Mouse (Mus musculus): ENCODE results near the gene Trpv3. TPM values are rescaled to one million over a fixed set of nuclear protein-coding genes. Genes with fewer than 3 reads are reported as not detected.

Trpv3 gene
- 0.05 TPM in 1 of 2 replicates, not detected in the other for polyA plus RNA-seq (2016; fragmentation: Nextera tagmentation; extraction: Ambion mirVana)

- WGBS: 95% methylated on average over 7 of the region's 7 CpGs
- Histone ChIP-seq H3K27ac (replicated peaks) (no peak within 1 kb of the TSS), H3K27me3 (no peaks in the 10 kb centered on the region), H3K9ac (replicated peaks) (no peak within 1 kb of the TSS), H3K4me3 (no peak within 1 kb of the TSS), H3K4me2 (replicated peaks) (no peak within 1 kb of the TSS), H3K36me3 (no peaks in the 10 kb centered on the region), H3K4me1 (no peaks in the 10 kb centered on the region), H3K9me3 (no peaks in the 10 kb centered on the region)
- no peak for ATAC-seq (ENCODE audit: low FRiP score, low read depth)
Measured at GRCm38 (mm10) chr11:73267267-73267666, at the start of gene Trpv3. Gene Trpv3 (plus strand): TSS chr11:73267388.

DNA sequence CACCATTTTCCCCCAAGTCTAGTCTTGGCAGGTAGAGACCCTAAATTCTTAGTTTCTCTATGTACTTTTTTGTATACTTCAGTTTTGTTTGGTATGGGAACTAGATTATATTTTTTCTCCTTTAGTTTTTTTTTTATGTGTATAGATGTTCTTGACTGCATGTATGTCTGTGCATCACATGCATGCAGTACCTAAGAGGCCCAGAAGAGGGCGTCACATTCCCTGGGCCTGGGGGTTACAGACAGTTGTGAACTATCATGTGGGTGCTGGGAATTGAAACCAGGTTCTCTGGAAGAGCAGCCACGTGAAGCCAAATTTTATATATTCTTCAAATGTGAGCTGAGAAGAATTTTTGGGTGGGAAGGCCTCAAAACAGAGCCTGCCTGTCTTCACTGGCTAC, 47.5 kb upstream of the Trpv3 start:
- Histone ChIP-seq H3K27me3 (no peaks in the 10 kb centered on the region), H3K9me3 (no peaks in the 10 kb centered on the region), H3K4me1 (no peaks in the 10 kb centered on the region), H3K9ac (replicated peaks) (no peak overlapping the region), H3K36me3 (no peaks in the 10 kb centered on the region), H3K4me3 (no peak overlapping the region), H3K4me2 (replicated peaks) (no peak overlapping the region), H3K27ac (replicated peaks) (no peak overlapping the region)
- ATAC-seq (ENCODE audit: low FRiP score, low read depth): no peak
- WGBS: 53% methylated on average over 2 of the region's 2 CpGs

GRCm38 (mm10) chr11:73220651-73221050, 46.5 kb upstream of the Trpv3 start:
- no peaks in the 10 kb centered on the region for H3K27me3 ChIP-seq
- no peak for ATAC-seq (ENCODE audit: low FRiP score, low read depth)
- no peak overlapping the region for H3K9ac ChIP-seq (replicated peaks)
- no peaks in the 10 kb centered on the region for H3K4me1 ChIP-seq
- H3K4me2 ChIP-seq (replicated peaks): no peak overlapping the region
- no peaks in the 10 kb centered on the region for H3K9me3 ChIP-seq
- H3K27ac ChIP-seq (replicated peaks): no peak overlapping the region
- H3K4me3 ChIP-seq: no peak overlapping the region
- no peaks in the 10 kb centered on the region for H3K36me3 ChIP-seq
- WGBS: 97% methylated on average over 1 of the region's 1 CpGs

DNA sequence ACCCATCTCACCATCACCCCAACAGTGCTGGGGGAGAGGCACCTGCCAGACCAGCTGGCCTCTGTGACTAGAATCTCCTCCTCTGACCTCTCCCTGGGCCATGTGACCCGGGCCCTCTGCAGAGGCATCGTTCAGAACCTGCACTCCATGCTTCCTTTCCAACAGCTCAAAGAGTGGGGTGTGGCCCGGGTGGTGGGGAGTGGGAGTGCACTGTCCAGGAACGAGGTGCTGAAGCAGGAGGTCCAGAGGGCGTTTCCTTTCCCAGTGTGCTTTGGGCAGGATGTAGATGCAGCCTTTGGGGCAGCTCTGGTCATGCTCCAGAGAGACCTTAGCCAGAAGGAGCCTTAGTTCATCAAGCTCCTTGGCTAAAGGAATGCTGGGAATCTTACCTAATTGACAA, 44.3 kb upstream of the Trpv3 start:
- H3K27me3 ChIP-seq: no peaks in the 10 kb centered on the region
- H3K4me2 ChIP-seq (replicated peaks): no peak overlapping the region
- 51% methylated on average over 5 of the region's 5 CpGs for WGBS
- no peak overlapping the region for H3K4me3 ChIP-seq
- no peak for ATAC-seq (ENCODE audit: low FRiP score, low read depth)
- no peaks in the 10 kb centered on the region for H3K36me3 ChIP-seq
- no peak overlapping the region for H3K9ac ChIP-seq (replicated peaks)
- H3K9me3 ChIP-seq: no peaks in the 10 kb centered on the region
- H3K4me1 ChIP-seq: no peaks in the 10 kb centered on the region
- no peak overlapping the region for H3K27ac ChIP-seq (replicated peaks)

DNA sequence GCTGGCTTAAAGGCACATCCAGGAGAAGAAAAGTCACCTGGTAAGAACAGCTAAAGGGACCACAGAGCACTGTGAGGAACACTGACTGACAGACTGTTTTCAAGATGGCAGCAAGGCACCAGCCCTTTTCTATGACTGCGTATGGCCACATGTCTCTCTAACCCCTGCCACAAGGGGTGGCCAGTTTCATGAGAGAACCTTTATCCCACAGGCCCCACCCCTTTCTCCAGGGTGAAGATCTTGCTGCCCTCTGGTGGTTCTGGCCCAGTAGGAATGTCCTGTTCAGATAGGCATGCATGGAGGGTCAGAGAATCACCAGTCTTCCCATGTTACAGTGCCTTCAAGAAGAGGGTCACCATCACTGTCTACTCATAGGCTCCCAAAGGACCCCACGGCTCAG, 43.2 kb upstream of the Trpv3 start:
- H3K4me2 ChIP-seq (replicated peaks): no peak overlapping the region
- H3K27ac ChIP-seq (replicated peaks): no peak overlapping the region
- 56% methylated on average over 2 of the region's 2 CpGs for WGBS
- no peaks in the 10 kb centered on the region for H3K27me3 ChIP-seq
- no peaks in the 10 kb centered on the region for H3K36me3 ChIP-seq
- H3K4me3 ChIP-seq: no peak overlapping the region
- no peaks in the 10 kb centered on the region for H3K4me1 ChIP-seq
- ATAC-seq (ENCODE audit: low FRiP score, low read depth): no peak
- no peaks in the 10 kb centered on the region for H3K9me3 ChIP-seq
- no peak overlapping the region for H3K9ac ChIP-seq (replicated peaks)

DNA sequence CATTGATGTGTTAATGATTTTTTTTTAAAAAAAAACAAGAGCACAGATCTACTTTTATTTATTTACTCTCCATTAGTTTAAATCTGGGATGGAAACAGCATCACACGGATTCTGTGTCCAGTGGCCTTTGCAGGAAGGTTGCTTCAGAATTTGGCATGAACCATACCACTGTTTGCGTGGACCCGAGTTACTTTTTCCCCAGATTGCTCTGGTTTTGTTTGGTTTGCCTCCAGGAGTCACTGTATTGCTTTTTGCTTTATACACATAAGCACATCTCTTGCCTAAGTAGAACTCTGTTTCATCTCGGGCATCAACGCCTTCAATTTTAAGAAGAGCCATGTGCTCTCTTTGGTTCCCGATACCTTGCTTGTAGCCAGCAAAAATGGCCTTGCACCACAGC, 41.3 kb upstream of the Trpv3 start:
- Histone ChIP-seq H3K4me2 (replicated peaks) (no peak overlapping the region), H3K4me3 (no peak overlapping the region), H3K27ac (replicated peaks) (no peak overlapping the region), H3K4me1 (no peaks in the 10 kb centered on the region), H3K36me3 (no peaks in the 10 kb centered on the region), H3K9ac (replicated peaks) (no peak overlapping the region), H3K27me3 (no peaks in the 10 kb centered on the region), H3K9me3 (no peaks in the 10 kb centered on the region)
- no peak for ATAC-seq (ENCODE audit: low FRiP score, low read depth)
- WGBS: 90% methylated on average over 6 of the region's 6 CpGs

- Histone ChIP-seq H3K27me3 (no peaks in the 10 kb centered on the region), H3K27ac (replicated peaks) (no peak overlapping the region), H3K36me3 (no peaks in the 10 kb centered on the region), H3K4me3 (no peak overlapping the region), H3K9me3 (no peaks in the 10 kb centered on the region), H3K4me2 (replicated peaks) (no peak overlapping the region), H3K9ac (replicated peaks) (no peak overlapping the region), H3K4me1 (no peaks in the 10 kb centered on the region)
- 84% methylated on average over 5 of the region's 5 CpGs for WGBS
- ATAC-seq (ENCODE audit: low FRiP score, low read depth): no peak
Measured at GRCm38 (mm10) chr11:73228881-73229280, 38.3 kb upstream of the Trpv3 start.

GRCm38 (mm10) chr11:73230081-73230480, 37.1 kb upstream of the Trpv3 start:
- Histone ChIP-seq H3K4me1 (no peaks in the 10 kb centered on the region), H3K9me3 (no peaks in the 10 kb centered on the region), H3K4me2 (replicated peaks) (no peak overlapping the region), H3K27me3 (no peaks in the 10 kb centered on the region), H3K27ac (replicated peaks) (no peak overlapping the region), H3K4me3 (no peak overlapping the region), H3K36me3 (no peaks in the 10 kb centered on the region), H3K9ac (replicated peaks) (no peak overlapping the region)
- WGBS: 89% methylated on average over 5 of the region's 5 CpGs
- ATAC-seq (ENCODE audit: low FRiP score, low read depth): no peak

DNA sequence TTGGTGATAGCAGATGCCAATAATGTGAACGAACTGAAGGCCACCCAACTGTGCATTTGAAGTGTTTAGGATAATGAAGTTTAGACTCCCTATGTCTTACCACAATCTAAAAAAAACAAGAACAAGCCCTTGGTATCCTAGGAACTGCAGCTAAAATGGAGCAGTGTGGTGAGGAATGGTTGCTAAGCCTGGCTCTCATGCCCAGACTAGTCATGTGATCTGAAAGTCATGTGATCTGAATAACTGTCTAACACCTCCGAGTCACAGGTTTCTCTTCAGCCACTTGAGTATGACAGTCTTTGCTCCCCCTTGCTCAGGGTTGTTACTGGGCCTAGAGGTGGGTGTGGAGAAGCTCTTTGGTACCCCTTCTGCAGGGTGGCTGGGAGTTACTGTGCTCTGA, 34.7 kb upstream of the Trpv3 start:
- Histone ChIP-seq H3K4me3 (no peak overlapping the region), H3K36me3 (no peaks in the 10 kb centered on the region), H3K4me1 (no peaks in the 10 kb centered on the region), H3K27ac (replicated peaks) (no peak overlapping the region), H3K27me3 (no peaks in the 10 kb centered on the region), H3K9ac (replicated peaks) (no peak overlapping the region), H3K9me3 (no peaks in the 10 kb centered on the region), H3K4me2 (replicated peaks) (no peak overlapping the region)
- 77% methylated on average over 2 of the region's 2 CpGs for WGBS
- no peak for ATAC-seq (ENCODE audit: low FRiP score, low read depth)

DNA sequence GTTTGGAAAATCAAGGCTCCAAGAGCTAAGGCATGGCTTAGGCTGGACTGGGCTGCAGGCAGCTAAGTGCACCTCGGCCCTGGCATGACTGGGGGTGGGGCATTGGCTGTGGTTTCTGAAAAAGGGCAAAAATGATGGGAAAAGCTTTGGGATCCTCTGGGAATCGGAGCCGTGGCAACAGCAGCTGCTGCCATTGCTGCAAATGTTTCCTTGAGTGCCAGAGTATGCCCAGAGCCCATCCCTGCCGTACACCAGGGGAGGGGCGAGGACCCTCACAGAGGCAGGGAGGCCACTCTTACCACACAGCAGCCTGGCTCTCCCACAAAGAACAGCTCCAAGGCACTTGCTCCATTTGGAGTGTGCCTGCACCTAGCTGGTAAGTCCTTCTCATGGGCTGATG, 33.2 kb upstream of the Trpv3 start, which contains the start of gene Trpv1:
TSS of gene Trpv1 (plus strand) at position 301 of the 400 bp plus-strand sequence.
- Histone ChIP-seq H3K27ac (replicated peaks) (no peak within 1 kb of the TSS), H3K4me2 (replicated peaks) (no peak within 1 kb of the TSS), H3K27me3 (no peaks in the 10 kb centered on the region), H3K9me3 (no peaks in the 10 kb centered on the region), H3K4me3 (no peak within 1 kb of the TSS), H3K9ac (replicated peaks) (no peak within 1 kb of the TSS), H3K4me1 (no peaks in the 10 kb centered on the region), H3K36me3 (no peaks in the 10 kb centered on the region)
- ATAC-seq (ENCODE audit: low FRiP score, low read depth): no peak
- 83% methylated on average over 5 of the region's 5 CpGs for WGBS

DNA sequence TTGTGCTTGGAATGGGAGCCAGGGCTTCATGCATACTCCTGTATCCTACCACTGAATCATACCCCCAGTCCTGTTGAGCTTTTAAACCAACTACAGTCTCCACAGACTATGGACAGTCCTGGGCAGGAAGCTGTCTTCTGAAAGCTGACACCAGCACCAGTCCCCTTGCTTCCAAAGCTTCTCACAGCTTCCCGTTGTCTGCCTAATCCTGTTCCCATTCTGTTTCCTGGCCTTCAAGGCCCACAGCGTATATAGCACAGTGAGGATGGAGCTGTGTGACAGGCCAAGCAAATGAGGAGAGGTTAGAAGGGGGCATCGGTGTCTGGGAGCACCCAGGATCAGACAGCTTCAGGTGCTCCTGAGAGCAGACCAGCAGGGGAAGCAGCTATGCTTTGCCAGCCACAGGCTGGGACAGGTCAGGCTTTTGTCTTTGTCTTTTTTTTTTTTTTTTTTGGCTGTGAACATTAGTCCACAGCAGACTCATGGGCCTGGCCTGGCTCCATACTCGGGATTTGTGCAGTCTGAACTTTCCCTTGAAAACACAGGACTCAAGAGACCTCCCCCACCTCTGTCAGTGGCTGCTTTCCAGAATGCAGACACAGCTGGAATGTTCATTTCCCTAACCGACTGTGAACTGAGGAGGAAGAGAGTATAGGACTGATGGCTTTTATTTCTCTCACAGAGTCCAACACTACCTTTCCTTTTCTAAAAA, 31.0 kb upstream of the Trpv3 start:
- no peak overlapping the region for H3K27ac ChIP-seq (replicated peaks)
- WGBS: 51% methylated on average over 5 of the region's 5 CpGs
- no peak for ATAC-seq (ENCODE audit: low FRiP score, low read depth)

DNA sequence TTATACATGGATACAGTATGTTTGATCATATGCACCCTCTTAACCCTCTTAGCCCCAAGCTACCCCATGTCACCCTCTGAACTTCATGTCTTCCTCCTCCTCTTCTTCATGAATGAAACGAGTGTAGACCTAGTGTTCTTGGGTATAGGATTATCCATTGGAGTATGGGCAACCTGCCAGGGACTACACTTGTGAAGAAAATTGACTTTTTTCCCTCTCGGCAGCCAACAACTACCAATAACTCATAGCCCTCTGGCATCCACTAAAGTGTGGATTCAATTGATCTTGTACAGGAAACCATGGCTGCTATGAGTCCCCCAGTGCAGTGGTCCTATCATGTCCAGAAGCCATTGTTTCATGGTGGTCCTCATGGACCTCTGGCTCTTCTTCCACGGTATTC, 30.5 kb upstream of the Trpv3 start:
- 81% methylated on average over 3 of the region's 3 CpGs for WGBS
- Histone ChIP-seq H3K9me3 (no peaks in the 10 kb centered on the region), H3K36me3 (no peaks in the 10 kb centered on the region), H3K4me3 (no peak overlapping the region), H3K4me2 (replicated peaks) (no peak overlapping the region), H3K27me3 (no peaks in the 10 kb centered on the region), H3K4me1 (no peaks in the 10 kb centered on the region), H3K27ac (replicated peaks) (no peak overlapping the region), H3K9ac (replicated peaks) (no peak overlapping the region)
- ATAC-seq (ENCODE audit: low FRiP score, low read depth): no peak

More for the DNA sequence above, 31.0 kb upstream of the Trpv3 start:
- Histone ChIP-seq H3K9me3 (no peaks in the 10 kb centered on the region), H3K9ac (replicated peaks) (no peak overlapping the region), H3K27me3 (no peaks in the 10 kb centered on the region), H3K36me3 (no peaks in the 10 kb centered on the region), H3K4me2 (replicated peaks) (no peak overlapping the region), H3K4me1 (no peaks in the 10 kb centered on the region), H3K4me3 (no peak overlapping the region)

DNA sequence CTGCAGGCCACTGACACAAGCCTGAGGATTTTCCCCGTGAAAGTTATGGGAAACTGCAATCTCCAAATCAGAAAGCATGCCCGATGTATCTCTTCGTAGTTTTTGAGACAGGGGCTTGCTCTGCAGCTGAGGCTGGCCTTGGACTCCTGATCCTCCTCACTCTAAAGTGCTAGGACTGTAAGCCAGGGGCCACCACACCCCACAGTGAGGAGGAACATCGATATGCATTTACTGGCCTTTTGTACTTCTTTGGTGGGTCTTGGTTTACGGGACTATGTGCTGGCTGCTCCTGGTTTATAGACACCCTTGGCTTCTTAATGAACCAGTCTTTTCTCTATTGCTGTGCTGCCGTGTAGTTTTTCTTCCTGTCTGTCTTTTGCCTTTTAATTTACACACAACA, 25.0 kb upstream of the Trpv3 start:
- no peaks in the 10 kb centered on the region for H3K4me1 ChIP-seq
- no peaks in the 10 kb centered on the region for H3K27me3 ChIP-seq
- H3K9me3 ChIP-seq: no peaks in the 10 kb centered on the region
- no peak overlapping the region for H3K4me3 ChIP-seq
- H3K4me2 ChIP-seq (replicated peaks): no peak overlapping the region
- no peaks in the 10 kb centered on the region for H3K36me3 ChIP-seq
- no peak overlapping the region for H3K9ac ChIP-seq (replicated peaks)
- 91% methylated on average over 6 of the region's 6 CpGs for WGBS
- H3K27ac ChIP-seq (replicated peaks): no peak overlapping the region
- no peak for ATAC-seq (ENCODE audit: low FRiP score, low read depth)
